Mouse (Mus musculus) 3T3-L1 (cell line): ENCODE results near the gene Nup153.
A peak's percentile ranks its signal among the peaks of the same experiment; 100 is the strongest.

ENCODE experiments used
- DNase-seq: peaks from one replicate; pipeline ENCODE4 v3.0.0-alpha.2; 2015; ENCODE audit warnings: low read depth, low spot score

Nup153 gene

GRCm38 (mm10) chr13:46729998-46730397 lies 2.3 kb upstream of the Nup153 start:
- no peak for DNase-seq

- DNase-seq, result no peak
These were observed 671 bp upstream of the Nup153 start for GRCm38 (mm10) chr13:46728411-46728810.

- peak; percentile 67 for DNase-seq
These were observed 503 bp downstream of the Nup153 start for GRCm38 (mm10) chr13:46727038-46727836.

GRCm38 (mm10) chr13:46726288-46727037 lies 1.3 kb downstream of the Nup153 start:
- peak; percentile 70 for DNase-seq

- peak; percentile 64 for DNase-seq
These were observed 2.5 kb downstream of the Nup153 start for GRCm38 (mm10) chr13:46725227-46725626.

GRCm38 (mm10) chr13:46724371-46724770 lies 3.4 kb downstream of the Nup153 start:
- DNase-seq, result peak; percentile 65

GRCm38 (mm10) chr13:46721009-46721408 lies 6.7 kb downstream of the Nup153 start:
- no peak for DNase-seq

- DNase-seq, result no peak
These were observed 8.8 kb downstream of the Nup153 start for GRCm38 (mm10) chr13:46718893-46719400.

- peak; percentile 86 for DNase-seq
These were observed 11.6 kb downstream of the Nup153 start for GRCm38 (mm10) chr13:46715976-46716639.

- DNase-seq, result no peak
These were observed 14.3 kb downstream of the Nup153 start for GRCm38 (mm10) chr13:46713486-46713885.

GRCm38 (mm10) chr13:46703138-46703537 lies 24.6 kb downstream of the Nup153 start:
- peak; percentile 21 for DNase-seq

GRCm38 (mm10) chr13:46701486-46701885 lies 26.3 kb downstream of the Nup153 start:
- DNase-seq, result no peak

- no peak for DNase-seq
These were observed 28.4 kb downstream of the Nup153 start for GRCm38 (mm10) chr13:46699372-46699771.

GRCm38 (mm10) chr13:46696788-46697187 lies 31.0 kb downstream of the Nup153 start:
- DNase-seq, result no peak

GRCm38 (mm10) chr13:46695932-46696331 lies 31.8 kb downstream of the Nup153 start:
- DNase-seq, result no peak

GRCm38 (mm10) chr13:46695296-46695908 lies 32.3 kb downstream of the Nup153 start:
- DNase-seq, result no peak

GRCm38 (mm10) chr13:46690559-46691241 lies 37.0 kb downstream of the Nup153 start:
- no peak for DNase-seq

- no peak for DNase-seq
These were observed 44.4 kb downstream of the Nup153 start for GRCm38 (mm10) chr13:46683370-46683769.

GRCm38 (mm10) chr13:46682921-46683320 lies 44.8 kb downstream of the Nup153 start:
- DNase-seq, result no peak

GRCm38 (mm10) chr13:46677721-46678120 lies 50.0 kb downstream of the Nup153 start:
- DNase-seq, result no peak

- peak; percentile 43 for DNase-seq
These were observed 53.1 kb downstream of the Nup153 start for GRCm38 (mm10) chr13:46674601-46675000.
